Mouse (Mus musculus) heart, embryonic 10.5 days (tissue): Measurements from ENCODE around the gene Rpl9. TPM values are rescaled to one million over a fixed set of nuclear protein-coding genes. Genes with fewer than 3 reads are reported as not detected.

Experiments used
- DNase-seq: peaks from one replicate; pipeline ENCODE4 v3.0.0-alpha.2; 2017; ENCODE audit warnings: low spot score
- H3K27ac ChIP-seq: fragments of 300-500 bp; sonication (generic); 2 replicates; pipeline ENCODE4 v1.5.1; 2016; ENCODE audit warnings: mild to moderate bottlenecking
- H3K27me3 ChIP-seq: fragments of 300-500 bp; sonication (generic); 2 replicates; pipeline ENCODE4 v1.6.1; 2016; ENCODE audit warnings: mild to moderate bottlenecking; ENCODE audit not compliant: poor library complexity, insufficient read depth, severe bottlenecking
- H3K36me3 ChIP-seq: fragments of 300-500 bp; sonication (generic); 2 replicates; pipeline ENCODE4 v1.6.1; 2016; ENCODE audit warnings: mild to moderate bottlenecking, moderate library complexity
- H3K4me1 ChIP-seq: fragments of 300-500 bp; sonication (generic); 2 replicates; pipeline ENCODE4 v1.6.1; 2016; ENCODE audit warnings: mild to moderate bottlenecking
- H3K4me3 ChIP-seq: fragments of 300-500 bp; sonication (generic); 2 replicates; pipeline ENCODE4 v1.5.1; 2016; ENCODE audit warnings: mild to moderate bottlenecking, moderate library complexity
- H3K9me3 ChIP-seq: fragments of 300-500 bp; sonication (generic); 2 replicates; pipeline ENCODE4 v1.6.1; 2016; ENCODE audit warnings: mild to moderate bottlenecking, moderate library complexity
- WGBS: fragments of 180-500 bp; shearing (Covaris S2); methylation state at CpG from one replicate; pipeline ENCODE4 v1.1.7; 2016; 5-methylcytosine and 5-hydroxymethylcytosine counted together
- polyA plus RNA-seq: library from polyadenylated mRNA; unstranded; fragments of >200 nt; fragmentation: Nextera tagmentation; extraction: Ambion mirVana; gene quantifications from 2 replicates; pipeline ENCODE4 v1.2.1, GENCODE M21; 2016

Gene Rpl9
- polyA plus RNA-seq, 1 experiment from 2014 or later = 840 TPM

DNA sequence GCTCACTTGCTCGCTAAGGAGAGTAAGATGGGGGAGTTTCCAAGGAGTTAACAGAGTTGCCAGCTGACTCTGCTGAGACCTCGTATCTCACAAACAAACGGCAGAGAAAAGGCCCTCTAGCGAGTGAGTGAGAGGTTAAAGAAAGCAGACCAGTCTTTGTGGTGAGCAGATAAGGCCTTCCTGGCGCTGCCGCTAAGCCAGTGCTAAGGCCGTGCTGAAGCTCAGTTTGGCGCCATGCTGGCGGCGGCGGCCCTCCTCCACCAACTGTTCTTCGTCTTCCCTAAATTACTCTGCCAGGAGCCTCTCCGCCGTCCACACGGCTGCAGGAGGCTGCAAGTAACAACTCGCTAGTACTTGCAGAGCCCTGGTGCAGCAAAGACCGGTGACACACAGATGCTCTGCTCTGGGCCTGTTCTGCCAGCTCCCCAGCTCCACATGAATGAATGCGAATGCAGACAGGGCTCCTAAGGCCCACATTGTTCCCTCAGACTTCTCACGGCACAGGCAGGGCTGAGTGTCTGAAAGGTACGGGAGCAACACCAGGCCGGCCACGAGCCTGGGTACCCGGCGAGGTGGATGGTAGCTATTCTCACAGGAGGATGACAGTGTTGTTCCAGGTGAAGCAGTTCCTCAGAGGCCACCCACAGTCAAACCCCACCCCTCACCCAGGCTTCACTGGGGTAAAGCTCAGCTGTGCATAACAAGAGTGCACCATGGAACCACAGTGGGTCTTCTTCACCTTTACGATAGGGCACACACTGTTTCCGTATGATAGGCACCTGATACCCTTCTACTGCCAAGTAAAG lies 24.6 kb upstream of the Rpl9 start:
- H3K9me3 ChIP-seq = no peaks in the 10 kb centered on the region
- H3K4me3 ChIP-seq = peak overlapping the region; percentile 42
- peak; percentile 96 for DNase-seq
- peaks cover 62% of the 10 kb centered on the region for H3K36me3 ChIP-seq
- 9% methylated on average over 26 of the region's 26 CpGs for WGBS
- H3K4me1 ChIP-seq = peaks cover 35% of the 10 kb centered on the region
- H3K27me3 ChIP-seq = no peaks in the 10 kb centered on the region
- peak overlapping the region; percentile 94 for H3K27ac ChIP-seq

DNA sequence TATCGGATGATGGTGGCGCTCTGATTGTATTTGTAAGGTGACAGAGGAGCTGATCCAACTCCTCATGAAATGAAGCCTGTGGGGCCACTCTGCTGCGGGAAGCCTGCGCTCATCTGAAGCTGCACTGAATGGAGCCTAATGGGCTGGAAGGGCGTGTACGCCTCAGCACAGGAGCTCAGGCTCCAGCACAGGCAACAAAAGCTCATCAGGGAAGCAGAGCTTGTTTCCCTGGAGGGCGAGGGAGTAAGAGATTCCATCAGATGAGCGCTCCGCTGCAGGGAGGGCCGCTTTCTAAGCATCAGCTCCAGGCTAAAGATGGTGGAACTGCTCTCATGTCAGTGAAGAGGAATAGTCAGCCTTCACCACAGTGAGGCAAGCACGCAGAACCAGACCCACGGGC lies 16.7 kb upstream of the Rpl9 start:
- H3K9me3 ChIP-seq = no peaks in the 10 kb centered on the region
- H3K4me3 ChIP-seq = no peak overlapping the region
- H3K4me1 ChIP-seq = peaks cover 6% of the 10 kb centered on the region
- no peak for DNase-seq
- WGBS = 57% methylated on average over 12 of the region's 12 CpGs
- peaks cover 75% of the 10 kb centered on the region for H3K36me3 ChIP-seq
- H3K27ac ChIP-seq = peak overlapping the region; percentile 64
- no peaks in the 10 kb centered on the region for H3K27me3 ChIP-seq

DNA sequence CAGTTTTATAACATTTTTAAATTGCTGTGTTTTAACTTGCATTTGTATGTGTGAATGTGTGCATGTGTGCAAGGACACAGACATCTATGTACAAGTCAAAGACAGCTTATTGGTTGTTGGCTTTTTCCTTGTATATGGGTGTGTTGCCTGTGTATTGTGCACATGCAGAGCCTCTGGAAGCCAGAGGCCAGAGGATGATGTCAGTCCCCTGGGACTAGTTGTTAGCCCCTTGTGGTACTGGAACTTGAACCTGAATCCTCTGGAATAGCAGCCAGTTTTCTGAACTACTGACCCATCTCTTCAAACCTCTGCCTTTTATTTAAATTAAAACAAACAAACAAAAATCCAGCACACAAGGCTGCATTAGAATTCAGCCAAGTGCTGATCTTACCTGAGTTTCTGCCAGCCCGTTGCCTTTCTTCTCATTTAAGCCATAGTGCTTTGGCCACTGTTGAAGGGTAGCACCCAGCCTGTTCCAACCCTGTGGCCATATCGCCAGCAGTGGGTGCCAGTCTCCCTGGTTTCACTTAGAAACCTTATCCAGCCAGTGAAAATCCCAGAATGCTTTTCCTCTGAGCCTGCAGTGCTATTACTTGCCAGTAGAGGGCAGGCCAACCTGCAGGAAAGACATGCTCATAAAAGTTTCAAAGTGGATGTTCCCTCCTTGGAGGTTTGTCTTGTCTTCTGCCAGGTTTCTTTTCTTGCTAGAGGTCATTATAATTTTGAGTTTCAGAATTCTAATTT lies 10.2 kb upstream of the Rpl9 start:
- Histone ChIP-seq H3K4me1 (no peaks in the 10 kb centered on the region), H3K9me3 (no peaks in the 10 kb centered on the region), H3K27ac (no peak overlapping the region), H3K36me3 (peaks cover 83% of the 10 kb centered on the region), H3K4me3 (no peak overlapping the region), H3K27me3 (no peaks in the 10 kb centered on the region)
- peak; percentile 82 for DNase-seq
- 30% methylated on average over 2 of the region's 2 CpGs for WGBS

DNA sequence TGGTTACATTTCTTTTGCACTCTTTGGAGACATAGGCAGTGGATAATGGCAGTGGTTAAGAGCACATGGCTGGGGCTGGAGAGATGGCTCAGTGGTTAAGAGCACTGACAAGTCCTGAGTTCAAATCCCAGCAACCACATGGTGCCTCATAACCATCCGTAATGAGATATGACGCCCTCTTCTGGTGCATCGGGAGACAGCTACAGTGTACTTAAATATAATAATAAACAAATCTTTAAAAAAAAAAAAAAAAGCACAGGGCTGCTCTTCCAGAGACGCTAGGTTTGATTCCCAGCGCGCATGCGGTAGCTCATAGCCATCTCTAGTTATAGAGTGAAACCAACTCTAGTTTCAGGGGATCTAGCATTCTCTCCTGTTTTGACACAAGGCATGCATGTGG lies 3.2 kb upstream of the Rpl9 start:
- Histone ChIP-seq H3K27ac (no peak overlapping the region), H3K4me3 (no peak overlapping the region), H3K9me3 (no peaks in the 10 kb centered on the region), H3K27me3 (no peaks in the 10 kb centered on the region), H3K36me3 (peaks cover 57% of the 10 kb centered on the region), H3K4me1 (no peaks in the 10 kb centered on the region)
- no peak for DNase-seq
- 93% methylated on average over 7 of the region's 7 CpGs for WGBS

DNA sequence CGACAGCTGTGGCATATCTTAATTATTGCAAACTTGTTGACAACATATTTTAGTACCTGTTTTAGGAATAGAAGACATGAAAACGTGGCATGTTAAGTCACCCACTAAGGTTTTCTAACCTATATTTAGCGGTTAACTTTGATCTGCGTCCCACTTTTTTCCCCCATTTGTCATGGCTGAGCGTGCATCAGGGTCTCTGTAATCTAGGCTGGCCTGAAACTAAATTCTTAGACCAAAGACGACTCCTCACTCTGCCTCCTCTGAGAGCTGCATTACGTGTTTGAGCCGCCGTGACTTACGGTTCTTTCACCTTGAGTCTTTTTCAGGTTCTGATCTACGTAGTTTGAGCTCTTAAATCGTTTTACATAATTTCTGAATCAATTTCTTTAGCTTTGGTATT lies 509 bp upstream of the Rpl9 start:
- H3K4me1 ChIP-seq = no peaks in the 10 kb centered on the region
- no peaks in the 10 kb centered on the region for H3K9me3 ChIP-seq
- H3K27me3 ChIP-seq = no peaks in the 10 kb centered on the region
- H3K4me3 ChIP-seq = peak overlapping the region; percentile 97
- H3K36me3 ChIP-seq = peaks cover 61% of the 10 kb centered on the region
- WGBS = 6% methylated on average over 12 of the region's 12 CpGs
- H3K27ac ChIP-seq = peak overlapping the region; percentile 99
- no peak for DNase-seq

DNA sequence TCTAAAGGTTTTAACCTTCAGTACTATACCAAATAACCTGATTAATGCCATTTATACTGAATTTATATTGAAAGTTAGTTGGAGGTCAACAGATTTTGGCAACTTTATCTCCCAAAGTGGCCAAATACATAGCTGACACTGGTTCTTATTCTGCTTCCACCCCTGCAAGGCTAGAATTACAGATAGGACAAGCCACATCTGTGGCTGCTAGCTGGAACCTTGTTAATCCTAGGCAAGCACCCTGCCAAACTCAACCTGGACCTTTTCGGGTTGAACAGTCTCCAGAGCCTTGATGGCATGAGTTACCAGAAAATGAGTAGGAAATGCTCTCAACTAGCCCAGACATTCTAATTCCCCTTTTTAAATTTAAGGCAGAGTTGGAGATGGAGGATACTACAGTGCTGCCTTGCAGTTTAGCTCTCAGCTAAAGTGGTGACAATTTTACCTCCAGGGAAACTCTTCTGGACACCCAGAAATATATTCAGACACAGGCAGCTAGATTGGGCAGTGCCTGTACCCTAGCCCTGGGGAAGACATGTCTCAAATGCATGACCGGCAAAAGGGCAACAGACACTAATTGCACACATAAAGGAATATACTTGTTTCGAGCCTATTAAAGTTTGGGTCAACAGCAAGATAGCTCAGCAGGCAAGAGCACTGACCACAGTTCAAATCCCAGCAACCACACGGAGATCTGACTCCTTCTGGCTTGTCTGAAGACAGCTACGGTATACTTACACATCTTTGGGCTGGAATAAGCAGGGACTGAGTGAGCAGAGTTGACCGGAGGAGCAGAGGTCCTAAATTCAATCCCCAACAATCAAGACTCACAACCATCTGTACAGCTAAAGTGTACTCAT lies 4.0 kb downstream of the Rpl9 start:
- H3K4me3 ChIP-seq = no peak overlapping the region
- H3K27ac ChIP-seq = no peak overlapping the region
- H3K36me3 ChIP-seq = peaks cover 36% of the 10 kb centered on the region
- DNase-seq = no peak
- no peaks in the 10 kb centered on the region for H3K4me1 ChIP-seq
- H3K27me3 ChIP-seq = no peaks in the 10 kb centered on the region
- no peaks in the 10 kb centered on the region for H3K9me3 ChIP-seq
- 76% methylated on average over 6 of the region's 6 CpGs for WGBS

DNA sequence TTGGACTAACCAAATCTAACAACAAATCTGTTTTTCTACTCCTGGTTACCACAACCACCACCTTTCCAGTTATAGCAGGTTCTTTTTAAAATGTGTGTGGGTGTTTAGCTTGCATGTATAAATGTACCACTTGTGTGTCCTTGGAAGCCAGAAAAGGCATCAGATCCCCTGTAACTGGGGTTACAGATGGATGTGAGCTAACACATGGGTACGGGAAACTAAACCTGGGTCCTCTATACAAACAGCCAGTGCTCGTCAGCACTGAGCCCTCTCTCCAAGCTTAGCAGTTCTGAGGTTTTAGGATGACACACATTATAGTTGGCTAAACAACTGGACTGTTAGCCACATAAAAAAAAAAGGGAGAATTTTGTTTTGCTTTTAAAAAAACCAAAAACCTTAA lies 5.5 kb downstream of the Rpl9 start:
- H3K36me3 ChIP-seq = peaks cover 36% of the 10 kb centered on the region
- H3K27me3 ChIP-seq = no peaks in the 10 kb centered on the region
- no peaks in the 10 kb centered on the region for H3K9me3 ChIP-seq
- H3K4me3 ChIP-seq = no peak overlapping the region
- 84% methylated on average over 2 of the region's 2 CpGs for WGBS
- no peaks in the 10 kb centered on the region for H3K4me1 ChIP-seq
- no peak overlapping the region for H3K27ac ChIP-seq
- DNase-seq = no peak

DNA sequence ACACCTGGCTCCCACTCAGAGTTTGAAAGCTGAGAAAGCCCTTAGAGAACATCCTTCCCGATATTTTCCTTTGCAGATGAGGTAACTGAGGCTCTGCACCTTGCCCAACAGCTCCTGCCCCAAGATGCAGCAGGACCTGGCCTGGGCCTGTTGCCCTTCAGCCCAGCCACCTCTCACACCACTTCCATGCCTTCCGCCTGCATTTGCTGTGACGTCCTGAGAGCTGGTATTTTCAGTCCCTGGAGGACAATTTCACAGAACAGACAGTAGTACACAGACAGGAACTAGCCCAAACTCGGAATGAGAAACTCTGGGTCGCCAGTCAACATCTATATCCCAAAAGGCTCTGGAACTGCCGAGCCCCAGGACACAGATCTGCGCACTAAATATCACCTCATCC lies 16.5 kb downstream of the Rpl9 start:
- Histone ChIP-seq H3K4me1 (no peaks in the 10 kb centered on the region), H3K4me3 (no peak overlapping the region), H3K27ac (no peak overlapping the region), H3K9me3 (no peaks in the 10 kb centered on the region), H3K36me3 (no peaks in the 10 kb centered on the region; the same call in 1 of the 2 replicates), H3K27me3 (0 out of 2 replicates have a peak, but pooled peaks cover 3% of the 10 kb centered on the region)
- DNase-seq = no peak
- 79% methylated on average over 7 of the region's 7 CpGs for WGBS

DNA sequence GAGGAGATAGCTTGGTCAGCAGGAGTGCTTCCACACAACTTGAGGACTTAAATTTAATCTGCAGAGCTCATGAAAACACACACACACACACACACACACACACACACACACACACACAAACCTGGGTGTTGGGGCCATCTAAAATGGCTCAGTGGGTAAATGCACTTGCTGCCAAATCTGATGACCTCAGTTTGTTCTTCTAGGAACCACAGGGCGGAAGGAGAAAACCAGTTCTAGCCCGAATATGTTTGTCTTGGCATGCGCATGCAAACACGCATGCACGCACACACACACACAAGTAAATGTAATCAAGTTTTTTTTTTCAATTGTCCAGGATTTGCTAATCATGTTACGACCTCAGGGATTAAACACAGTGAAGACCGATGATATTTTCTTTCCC lies 19.7 kb downstream of the Rpl9 start:
- no peaks in the 10 kb centered on the region for H3K36me3 ChIP-seq
- H3K9me3 ChIP-seq = no peaks in the 10 kb centered on the region
- H3K4me3 ChIP-seq = no peak overlapping the region
- DNase-seq = no peak
- H3K27ac ChIP-seq = no peak overlapping the region
- H3K27me3 ChIP-seq = no peaks in the 10 kb centered on the region
- H3K4me1 ChIP-seq = no peaks in the 10 kb centered on the region
- 91% methylated on average over 7 of the region's 7 CpGs for WGBS

DNA sequence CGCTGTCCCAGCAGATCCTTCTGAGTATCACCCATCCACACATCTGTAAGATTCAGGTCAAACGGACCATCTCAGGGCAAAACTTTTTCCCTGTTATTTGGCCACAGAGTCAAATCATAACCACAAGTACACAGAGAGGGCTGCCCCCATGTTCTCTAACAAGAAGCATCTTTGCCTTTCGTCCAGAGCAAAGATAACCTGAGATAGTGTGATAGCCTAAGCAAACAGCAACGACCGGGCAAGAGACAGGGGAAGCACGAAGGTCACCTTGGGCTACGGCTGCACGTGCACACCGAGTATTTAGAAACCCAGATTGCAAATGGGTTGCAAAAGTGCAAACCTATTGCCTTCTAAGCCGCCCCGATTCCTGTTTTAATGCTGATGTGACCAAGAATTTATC lies 23.4 kb downstream of the Rpl9 start:
- no peaks in the 10 kb centered on the region for H3K9me3 ChIP-seq
- H3K4me1 ChIP-seq = no peaks in the 10 kb centered on the region
- DNase-seq = no peak
- H3K27me3 ChIP-seq = peaks cover 5% of the 10 kb centered on the region; the same call in 1 of the 2 replicates
- no peak overlapping the region for H3K27ac ChIP-seq
- WGBS = 74% methylated on average over 11 of the region's 11 CpGs
- no peak overlapping the region for H3K4me3 ChIP-seq
- no peaks in the 10 kb centered on the region for H3K36me3 ChIP-seq

DNA sequence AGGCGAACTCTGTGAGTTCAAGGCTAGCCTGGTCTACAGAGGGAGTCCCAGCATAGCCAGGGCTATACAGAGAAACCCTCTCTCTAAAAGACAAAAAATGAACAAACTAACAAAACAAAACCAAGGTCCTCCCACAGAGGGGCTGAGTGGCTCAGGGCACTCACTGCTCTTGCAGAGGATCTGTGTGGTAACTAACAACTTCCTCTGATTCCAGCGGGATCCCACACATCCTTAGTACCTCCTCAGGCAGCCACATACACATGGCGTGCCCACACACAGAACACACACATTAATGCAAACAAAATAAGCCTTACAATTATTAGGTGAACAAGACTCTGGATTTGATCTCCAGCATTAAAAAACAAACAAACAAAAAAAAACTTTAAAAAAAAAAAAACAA lies 33.5 kb downstream of the Rpl9 start:
- Histone ChIP-seq H3K4me1 (no peaks in the 10 kb centered on the region), H3K36me3 (no peaks in the 10 kb centered on the region), H3K4me3 (no peak overlapping the region), H3K27ac (no peak overlapping the region), H3K27me3 (no peaks in the 10 kb centered on the region), H3K9me3 (no peaks in the 10 kb centered on the region)
- DNase-seq = no peak
- WGBS = 83% methylated on average over 3 of the region's 3 CpGs

DNA sequence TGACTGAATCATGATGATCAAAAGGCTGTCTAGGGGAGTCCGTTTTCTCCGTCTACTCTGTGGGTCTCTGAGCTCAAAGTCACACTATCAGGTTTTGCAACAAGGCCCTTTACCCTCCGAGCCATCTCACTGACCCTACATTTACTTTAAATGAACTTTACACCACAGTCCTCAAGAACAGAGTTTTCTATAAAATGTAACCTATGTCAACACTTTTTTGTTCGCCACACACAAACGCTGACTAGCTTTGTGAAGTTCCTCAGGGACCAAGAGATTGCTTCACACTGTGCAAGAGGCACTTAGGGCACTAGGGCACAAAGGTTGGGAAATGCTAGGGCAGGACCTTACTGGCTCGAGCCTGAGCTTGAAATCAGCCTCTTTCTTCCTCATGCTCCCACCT lies 34.4 kb downstream of the Rpl9 start:
- Histone ChIP-seq H3K4me3 (no peak overlapping the region), H3K9me3 (no peaks in the 10 kb centered on the region), H3K36me3 (no peaks in the 10 kb centered on the region), H3K27me3 (no peaks in the 10 kb centered on the region), H3K27ac (no peak overlapping the region), H3K4me1 (no peaks in the 10 kb centered on the region)
- no peak for DNase-seq
- WGBS = 82% methylated on average over 6 of the region's 6 CpGs

DNA sequence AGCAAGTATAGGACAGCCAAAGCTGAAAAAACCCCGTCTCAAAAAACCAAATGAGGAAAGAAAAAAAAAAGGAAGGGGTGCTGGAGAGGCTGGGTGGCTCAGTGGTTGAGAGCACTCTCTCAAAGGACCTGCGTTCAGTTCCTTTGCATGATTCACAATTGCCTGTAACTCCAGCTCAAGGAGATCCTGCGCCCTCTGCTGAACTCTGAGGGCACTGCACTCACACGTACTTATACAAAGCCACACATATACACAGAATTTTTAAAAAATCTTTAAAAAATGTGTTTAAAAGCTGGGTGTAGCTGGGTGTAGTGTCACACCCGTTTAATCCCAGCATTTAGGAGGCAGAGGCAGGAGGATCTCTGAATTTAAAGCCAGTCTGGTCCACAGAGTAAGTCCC lies 36.3 kb downstream of the Rpl9 start:
- DNase-seq = no peak
- Histone ChIP-seq H3K4me1 (no peaks in the 10 kb centered on the region), H3K4me3 (no peak overlapping the region), H3K9me3 (no peaks in the 10 kb centered on the region), H3K27me3 (no peaks in the 10 kb centered on the region), H3K27ac (no peak overlapping the region), H3K36me3 (no peaks in the 10 kb centered on the region)
- 74% methylated on average over 5 of the region's 5 CpGs for WGBS
